Mouse (Mus musculus): Measurements from ENCODE around the gene Ddx21. TPM values are rescaled to one million over a fixed set of nuclear protein-coding genes. Genes with fewer than 3 reads are reported as not detected.

Ddx21 gene
- polyA plus RNA-seq, 1 experiment from 2014 or later = 13.3 TPM

GRCm38 (mm10) chr10:62534509-62534908 is 67.6 kb downstream of the Ddx21 start:
- 82% methylated on average over 7 of the region's 7 CpGs for WGBS
- Histone ChIP-seq H3K4me2 (ENCODE audit: low read length) (no peak overlapping the region), H3K4me3 (ENCODE audit: control insufficient read depth in 1 of 2, insufficient read depth in 1 of 2, low read depth in 1 of 2, low read length in 2 of 2) (no peak overlapping the region), H3K27ac (replicated peaks in 1 of 2; ENCODE audit: control insufficient read depth in 1 of 2, insufficient read depth in 1 of 2, low read depth in 2 of 2, low read length in 2 of 2) (no peak overlapping the region), H3K36me3 (ENCODE audit: control insufficient read depth, insufficient read depth, low read length) (no peaks in the 10 kb centered on the region), H3K9ac (ENCODE audit: low read length) (no peak overlapping the region), H3K27me3 (ENCODE audit: control insufficient read depth, insufficient read depth, low read length) (no peaks in the 10 kb centered on the region), H3K9me3 (ENCODE audit: control insufficient read depth, low read length) (no peaks in the 10 kb centered on the region), H3K4me1 (ENCODE audit: control insufficient read depth in 2 of 2, insufficient read depth in 2 of 2, low read length in 2 of 2) (peaks cover 0 to 5% of the 10 kb centered on the region in 2 experiments; a peak in 1 of 4 replicates)
- no peak for ATAC-seq (ENCODE audit: insufficient number of reproducible peaks, insufficient read depth, low FRiP score, low read depth)

- WGBS = 32% methylated on average over 2 of the region's 2 CpGs
- no peaks in the 10 kb centered on the region for H3K36me3 ChIP-seq (ENCODE audit: control insufficient read depth, insufficient read depth, low read length)
- H3K9me3 ChIP-seq (ENCODE audit: control insufficient read depth, low read length) = no peaks in the 10 kb centered on the region
- H3K9ac ChIP-seq (ENCODE audit: low read length) = no peak overlapping the region
- H3K4me1 ChIP-seq (ENCODE audit: control insufficient read depth in 2 of 2, insufficient read depth in 2 of 2, low read length in 2 of 2) = peaks cover 0 to 5% of the 10 kb centered on the region in 2 experiments; a peak in 1 of 4 replicates
- no peaks in the 10 kb centered on the region for H3K27me3 ChIP-seq (ENCODE audit: control insufficient read depth, insufficient read depth, low read length)
- H3K4me3 ChIP-seq (ENCODE audit: control insufficient read depth in 1 of 2, insufficient read depth in 1 of 2, low read depth in 1 of 2, low read length in 2 of 2) = no peak overlapping the region
- H3K27ac ChIP-seq (replicated peaks in 1 of 2; ENCODE audit: control insufficient read depth in 1 of 2, insufficient read depth in 1 of 2, low read depth in 2 of 2, low read length in 2 of 2) = no peak overlapping the region
- H3K4me2 ChIP-seq (ENCODE audit: low read length) = no peak overlapping the region
- no peak for ATAC-seq (ENCODE audit: insufficient number of reproducible peaks, insufficient read depth, low FRiP score, low read depth)
Measured at GRCm38 (mm10) chr10:62532832-62533231, 69.2 kb downstream of the Ddx21 start.

Other genes starting within 250 kb of the Ddx21 start
- gene Hk1, start 222.4 kb downstream of the Ddx21 start, polyA plus RNA-seq (2014; fragmentation: Nextera tagmentation; extraction: Ambion mirVana) = 112 and 132 TPM in 2 replicates
- gene Hkdc1, start 179.8 kb downstream of the Ddx21 start, polyA plus RNA-seq (2014; fragmentation: Nextera tagmentation; extraction: Ambion mirVana) = 0.18 and 0.27 TPM in 2 replicates
- gene 4930507D05Rik, start 152.8 kb downstream of the Ddx21 start, polyA plus RNA-seq (2014; fragmentation: Nextera tagmentation; extraction: Ambion mirVana) = 0.49 and 0.89 TPM in 2 replicates
- 29.2 and 29.5 TPM in 2 replicates for gene Supv3l1, start 152.5 kb downstream of the Ddx21 start, polyA plus RNA-seq (2014; fragmentation: Nextera tagmentation; extraction: Ambion mirVana)
- gene Vps26a, start 115.5 kb downstream of the Ddx21 start, polyA plus RNA-seq (2014; fragmentation: Nextera tagmentation; extraction: Ambion mirVana) = 73.3 and 79.2 TPM in 2 replicates
- 6.8 and 8.2 TPM in 2 replicates for gene Srgn, start 74.8 kb downstream of the Ddx21 start, polyA plus RNA-seq (2014; fragmentation: Nextera tagmentation; extraction: Ambion mirVana)
- 34.4 and 38.7 TPM in 2 replicates for gene Kif1bp, start 23.8 kb downstream of the Ddx21 start, polyA plus RNA-seq (2014; fragmentation: Nextera tagmentation; extraction: Ambion mirVana)
- 95.5 and 102 TPM in 2 replicates for gene Ddx50, start 48.9 kb upstream of the Ddx21 start, polyA plus RNA-seq (2014; fragmentation: Nextera tagmentation; extraction: Ambion mirVana)
- 0.97 and 1.2 TPM in 2 replicates for gene Stox1, start 123.8 kb upstream of the Ddx21 start, polyA plus RNA-seq (2014; fragmentation: Nextera tagmentation; extraction: Ambion mirVana)
- gene Ccar1, start 190.0 kb upstream of the Ddx21 start, polyA plus RNA-seq (2014; fragmentation: Nextera tagmentation; extraction: Ambion mirVana) = 90.8 and 93.4 TPM in 2 replicates

Measured in heart, embryonic 14.5 days (tissue).